Mouse (Mus musculus): ENCODE results near the gene 2510002D24Rik. TPM values are rescaled to one million over a fixed set of nuclear protein-coding genes. Genes with fewer than 3 reads are reported as not detected.
A peak's percentile ranks its signal among the peaks of the same experiment; 100 is the strongest.

Gene 2510002D24Rik
- total and polyA plus RNA-seq, 2 experiments from 2014 or later, result 32.9 to 45.6 TPM

- H3K27ac ChIP-seq (ENCODE audit: low read depth), result peak within 1 kb of the TSS; percentile 83
- H3K9me3 ChIP-seq (replicated peaks; ENCODE audit: control insufficient read depth, low read length), result no peaks in the 10 kb centered on the region
- peaks cover 49% of the 10 kb centered on the region for H3K36me3 ChIP-seq (replicated peaks; ENCODE audit: control insufficient read depth, insufficient read depth, low read length)
- H3K9ac ChIP-seq (replicated peaks; ENCODE audit: low read depth, low read length), result peak within 1 kb of the TSS; percentile 81
- H3K4me3 ChIP-seq (ENCODE audit: low read depth, low read length), result peak within 1 kb of the TSS; percentile 71
- H3K4me1 ChIP-seq (ENCODE audit: control insufficient read depth, insufficient read depth), result peaks cover 14% of the 10 kb centered on the region
- peak within 1 kb of the TSS; percentile 92 for H3K4me2 ChIP-seq (ENCODE audit: low read depth, low read length)
- under 1% methylated on average over 42 of the region's 42 CpGs for WGBS
- ATAC-seq (ENCODE audit: insufficient read depth, low read depth), result peak; percentile 91
- DNase-seq (ENCODE audit: low spot score), result peak; percentile 98
- no peaks in the 10 kb centered on the region for H3K27me3 ChIP-seq (ENCODE audit: control insufficient read depth, insufficient read depth, low read length)
- TF ChIP-seq EP300 (IDR thresholded peaks at IDR 0.05; ENCODE audit: low read depth) (0 out of 2 replicates have a peak, but pooled peaks have one; percentile 70), CTCF (IDR thresholded peaks at IDR 0.05; ENCODE audit: low read depth) (no peak)
Measured at GRCm38 (mm10) chr16:18811468-18812384, 24.7 kb upstream of the 2510002D24Rik start, which contains the start of the genes Ufd1 and Cdc45. Gene Ufd1 (plus strand): TSS chr16:18811779. Gene Cdc45 (minus strand): TSS chr16:18811987.

GRCm38 (mm10) chr16:18812385-18812910 is 23.9 kb upstream of the 2510002D24Rik start:
- peak overlapping the region; percentile 83 for H3K27ac ChIP-seq (ENCODE audit: low read depth)
- ATAC-seq (ENCODE audit: insufficient read depth, low read depth), result peak; percentile 14
- WGBS, result 1% methylated on average over 31 of the region's 31 CpGs

GRCm38 (mm10) chr16:18822356-18822755 is 14.0 kb upstream of the 2510002D24Rik start:
- 58% methylated on average over 1 of the region's 1 CpGs for WGBS
- no peaks in the 10 kb centered on the region for H3K27me3 ChIP-seq (ENCODE audit: control insufficient read depth, insufficient read depth, low read length)
- peaks cover 98% of the 10 kb centered on the region for H3K36me3 ChIP-seq (replicated peaks; ENCODE audit: control insufficient read depth, insufficient read depth, low read length)
- TF ChIP-seq CTCF (IDR thresholded peaks at IDR 0.05; ENCODE audit: low read depth), result no peak
- no peak for ATAC-seq (ENCODE audit: insufficient read depth, low read depth)
- H3K9ac ChIP-seq (replicated peaks; ENCODE audit: low read depth, low read length), result no peak overlapping the region
- DNase-seq (ENCODE audit: low spot score), result no peak
- no peak overlapping the region for H3K4me3 ChIP-seq (ENCODE audit: low read depth, low read length)
- H3K27ac ChIP-seq (ENCODE audit: low read depth), result no peak overlapping the region
- no peak overlapping the region for H3K4me2 ChIP-seq (ENCODE audit: low read depth, low read length)
- no peaks in the 10 kb centered on the region for H3K4me1 ChIP-seq (ENCODE audit: control insufficient read depth, insufficient read depth)
- no peaks in the 10 kb centered on the region for H3K9me3 ChIP-seq (replicated peaks; ENCODE audit: control insufficient read depth, low read length)

More at GRCm38 (mm10) chr16:18812385-18812910, 23.9 kb upstream of the 2510002D24Rik start:
- H3K9me3 ChIP-seq (replicated peaks; ENCODE audit: control insufficient read depth, low read length), result no peaks in the 10 kb centered on the region
- H3K4me1 ChIP-seq (ENCODE audit: control insufficient read depth, insufficient read depth), result peaks cover 14% of the 10 kb centered on the region
- no peaks in the 10 kb centered on the region for H3K27me3 ChIP-seq (ENCODE audit: control insufficient read depth, insufficient read depth, low read length)
- H3K36me3 ChIP-seq (replicated peaks; ENCODE audit: control insufficient read depth, insufficient read depth, low read length), result peaks cover 49% of the 10 kb centered on the region
- no peak for TF ChIP-seq CTCF (IDR thresholded peaks at IDR 0.05; ENCODE audit: low read depth)
- DNase-seq (ENCODE audit: low spot score), result no peak
- H3K4me2 ChIP-seq (ENCODE audit: low read depth, low read length), result peak overlapping the region; percentile 92
- peak overlapping the region; percentile 81 for H3K9ac ChIP-seq (replicated peaks; ENCODE audit: low read depth, low read length)
- H3K4me3 ChIP-seq (ENCODE audit: low read depth, low read length), result peak overlapping the region; percentile 71

- no peak for TF ChIP-seq CTCF (IDR thresholded peaks at IDR 0.05; ENCODE audit: low read depth)
- TF ChIP-seq EP300 (IDR thresholded peaks at IDR 0.05; ENCODE audit: low read depth), result no peak
- no peak overlapping the region for H3K9ac ChIP-seq (replicated peaks; ENCODE audit: low read depth, low read length)
- no peak overlapping the region for H3K4me2 ChIP-seq (ENCODE audit: low read depth, low read length)
- DNase-seq (ENCODE audit: low spot score), result no peak
- H3K36me3 ChIP-seq (replicated peaks; ENCODE audit: control insufficient read depth, insufficient read depth, low read length), result peaks cover 98% of the 10 kb centered on the region
- H3K27me3 ChIP-seq (ENCODE audit: control insufficient read depth, insufficient read depth, low read length), result no peaks in the 10 kb centered on the region
- H3K27ac ChIP-seq (ENCODE audit: low read depth), result no peak overlapping the region
- 85% methylated on average over 4 of the region's 4 CpGs for WGBS
- no peaks in the 10 kb centered on the region for H3K4me1 ChIP-seq (ENCODE audit: control insufficient read depth, insufficient read depth)
- ATAC-seq (ENCODE audit: insufficient read depth, low read depth), result no peak
- H3K4me3 ChIP-seq (ENCODE audit: low read depth, low read length), result no peak overlapping the region
- no peaks in the 10 kb centered on the region for H3K9me3 ChIP-seq (replicated peaks; ENCODE audit: control insufficient read depth, low read length)
Measured at GRCm38 (mm10) chr16:18822925-18823324, 13.5 kb upstream of the 2510002D24Rik start.

GRCm38 (mm10) chr16:18828630-18829029 is 7.7 kb upstream of the 2510002D24Rik start:
- WGBS, result 88% methylated on average over 3 of the region's 3 CpGs

More at GRCm38 (mm10) chr16:18828630-18829029, 7.7 kb upstream of the 2510002D24Rik start:
- no peaks in the 10 kb centered on the region for H3K4me1 ChIP-seq (ENCODE audit: control insufficient read depth, insufficient read depth)
- H3K27ac ChIP-seq (ENCODE audit: low read depth), result no peak overlapping the region
- no peaks in the 10 kb centered on the region for H3K27me3 ChIP-seq (ENCODE audit: control insufficient read depth, insufficient read depth, low read length)
- ATAC-seq (ENCODE audit: insufficient read depth, low read depth) (no peak), DNase-seq (ENCODE audit: low spot score) (no peak)
- H3K4me3 ChIP-seq (ENCODE audit: low read depth, low read length), result no peak overlapping the region
- H3K4me2 ChIP-seq (ENCODE audit: low read depth, low read length), result no peak overlapping the region
- no peak overlapping the region for H3K9ac ChIP-seq (replicated peaks; ENCODE audit: low read depth, low read length)
- TF ChIP-seq CTCF (IDR thresholded peaks at IDR 0.05; ENCODE audit: low read depth), result no peak
- no peak for TF ChIP-seq EP300 (IDR thresholded peaks at IDR 0.05; ENCODE audit: low read depth)
- peaks cover 85% of the 10 kb centered on the region for H3K36me3 ChIP-seq (replicated peaks; ENCODE audit: control insufficient read depth, insufficient read depth, low read length)
- no peaks in the 10 kb centered on the region for H3K9me3 ChIP-seq (replicated peaks; ENCODE audit: control insufficient read depth, low read length)
